Mouse (Mus musculus) left cerebral cortex, adult 18-20 months (tissue): ENCODE measurements at regions not wholly inside any gene's neighbourhood (a gene's known extent, or its start where the extent isn't known, plus 50 kb on each side); places are given as distances from the start of the nearest gene placed in this dataset.

Source experiments
- DNase-seq, 2 experiments: peaks; one replicate each; pipeline ENCODE4 v3.0.0; 2021 to 2022; ENCODE audit warnings: low spot score in 2 of 2, mixed read lengths in 1 of 2

DNA sequence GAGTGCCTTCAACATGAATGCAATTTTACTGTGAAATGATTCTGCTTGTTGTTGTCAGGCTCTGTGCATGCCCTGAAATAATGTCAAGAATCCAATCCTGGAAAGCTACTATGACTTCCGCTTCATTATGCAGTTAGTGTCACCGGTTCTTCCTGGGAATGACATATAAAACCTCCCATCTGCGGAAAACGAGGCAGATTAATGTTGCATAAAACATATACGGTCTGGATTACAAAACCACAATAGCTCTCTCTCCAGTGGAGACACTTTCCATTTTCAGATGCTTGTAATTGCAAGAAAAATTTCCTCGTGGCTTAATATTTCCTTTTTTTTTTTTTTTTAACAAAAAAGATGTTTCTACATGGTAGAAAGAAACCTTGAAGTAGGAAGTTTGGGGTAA is 198.2 kb upstream of the Chl1 start:
- no peak for DNase-seq

GRCm38 (mm10) chr6:103312935-103313334 is 197.5 kb upstream of the Chl1 start:
- no peak for DNase-seq

- no peak for DNase-seq
Measured at GRCm38 (mm10) chr6:103318081-103318480, 192.3 kb upstream of the Chl1 start.

DNA sequence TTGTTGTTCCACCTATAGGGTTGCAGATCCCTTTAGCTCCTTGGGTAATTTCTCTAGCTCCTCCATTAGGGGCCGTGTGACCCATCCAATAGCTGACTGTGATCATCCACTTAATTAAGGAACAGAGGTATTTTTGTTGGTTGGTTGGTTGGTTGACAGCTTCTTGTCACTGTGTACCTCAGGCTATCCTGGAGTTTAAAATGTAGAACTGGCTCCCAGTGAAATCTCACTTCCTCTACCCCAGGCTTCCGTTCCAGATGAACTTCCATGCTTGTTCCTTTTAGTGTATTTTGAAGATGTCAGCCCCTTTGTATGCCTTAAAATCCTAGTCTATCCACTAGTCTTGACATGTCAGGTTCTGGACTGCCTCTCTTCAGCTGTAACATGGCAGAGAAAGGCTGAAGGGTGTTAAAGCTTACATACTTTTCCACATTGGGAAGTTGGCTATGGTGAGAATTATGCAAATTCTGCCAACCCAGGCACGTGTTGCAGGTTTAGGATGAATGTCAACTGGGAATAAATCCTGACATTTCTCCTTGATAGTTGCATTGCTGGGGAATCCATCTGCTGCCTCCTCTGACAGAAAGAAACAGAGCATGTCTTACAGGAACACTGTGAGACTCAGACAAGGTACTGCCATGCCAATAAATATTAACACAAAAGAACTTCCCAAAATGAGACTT is 191.6 kb upstream of the Chl1 start:
- no peak for DNase-seq

DNA sequence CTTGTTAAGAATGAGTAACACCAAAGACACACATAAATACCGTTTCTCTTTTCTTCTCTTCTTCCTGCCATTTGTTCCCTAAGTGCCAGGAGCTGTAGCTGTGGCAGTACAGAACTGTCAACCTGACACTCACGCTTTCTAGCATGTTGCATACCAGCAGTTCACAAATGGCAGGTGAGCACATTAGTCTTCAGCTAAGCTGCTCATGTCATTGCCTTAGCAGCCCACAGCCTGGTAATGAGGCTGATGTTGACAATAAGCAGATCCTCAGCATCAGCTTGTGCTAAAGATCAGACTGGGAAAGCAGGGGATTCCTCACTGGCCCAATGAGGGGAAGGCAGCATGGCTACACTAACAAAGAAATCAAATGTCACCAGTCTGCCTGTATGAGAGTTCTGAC is 190.4 kb upstream of the Chl1 start:
- DNase-seq = no peak

DNA sequence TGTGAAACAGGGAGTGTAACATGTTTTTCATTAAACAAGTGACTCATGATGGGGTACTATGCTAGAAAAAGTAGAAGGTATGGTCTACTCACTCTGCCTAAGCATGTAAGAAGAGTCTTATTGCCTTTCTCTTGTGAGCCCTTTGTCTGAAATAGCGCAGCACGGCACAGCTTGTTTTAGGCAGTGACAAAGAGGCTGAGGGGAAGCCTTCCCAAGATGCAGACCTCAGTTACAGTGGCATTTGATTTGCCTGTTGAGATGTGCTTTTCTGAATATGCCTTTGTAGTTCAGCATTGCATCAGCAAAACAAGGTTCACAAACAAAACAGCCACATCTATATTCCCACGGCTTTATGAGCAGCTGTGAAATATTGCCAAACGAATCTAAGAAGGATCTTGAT is 189.8 kb upstream of the Chl1 start:
- DNase-seq = no peak

GRCm38 (mm10) chr6:103321058-103321457 is 189.3 kb upstream of the Chl1 start:
- no peak for DNase-seq

GRCm38 (mm10) chr6:103322442-103322841 is 187.9 kb upstream of the Chl1 start:
- no peak for DNase-seq

DNA sequence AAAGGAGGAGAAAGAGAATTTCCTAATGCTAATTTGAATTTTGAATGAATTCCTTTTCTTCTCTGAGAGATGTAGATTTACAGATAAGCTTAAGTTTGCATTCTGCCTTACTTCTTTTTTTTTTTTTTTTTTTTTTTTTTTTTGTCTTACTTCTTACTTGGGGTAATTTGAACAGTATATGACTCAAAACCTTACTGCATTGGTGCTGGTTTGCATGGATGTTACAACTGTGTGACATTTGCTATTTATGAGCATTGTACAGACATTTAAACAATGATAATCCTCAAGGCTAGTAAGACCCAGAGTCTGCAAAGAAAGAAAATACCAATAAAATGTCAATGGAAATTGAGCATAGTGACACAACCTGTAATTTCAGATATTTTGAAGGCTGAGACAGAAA is 174.7 kb upstream of the Chl1 start:
- DNase-seq = no peak

GRCm38 (mm10) chr6:103339961-103340732 is 170.2 kb upstream of the Chl1 start:
- DNase-seq = no peak

- DNase-seq = no peak
Measured at GRCm38 (mm10) chr6:103343515-103343914, 166.9 kb upstream of the Chl1 start.

DNA sequence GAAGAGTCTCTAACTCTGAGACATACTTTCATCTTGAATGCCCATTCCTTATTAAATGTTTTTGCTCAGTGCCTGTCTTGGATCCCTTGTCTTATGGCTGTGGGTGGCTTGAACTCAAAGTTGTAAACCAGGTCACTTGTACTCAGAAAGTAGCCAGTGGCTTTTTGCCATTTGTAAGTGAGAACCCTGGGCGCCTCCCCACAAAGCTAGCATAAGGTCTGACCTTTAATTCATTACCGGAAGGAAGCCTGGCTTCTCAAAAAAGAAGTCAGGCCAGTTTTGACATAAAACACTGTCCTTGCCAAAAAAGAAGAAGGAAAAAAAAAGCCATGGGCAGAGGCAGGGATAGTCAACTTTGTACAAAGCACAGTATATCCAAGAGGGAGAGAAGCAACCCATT is 166.0 kb upstream of the Chl1 start:
- DNase-seq = no peak

DNA sequence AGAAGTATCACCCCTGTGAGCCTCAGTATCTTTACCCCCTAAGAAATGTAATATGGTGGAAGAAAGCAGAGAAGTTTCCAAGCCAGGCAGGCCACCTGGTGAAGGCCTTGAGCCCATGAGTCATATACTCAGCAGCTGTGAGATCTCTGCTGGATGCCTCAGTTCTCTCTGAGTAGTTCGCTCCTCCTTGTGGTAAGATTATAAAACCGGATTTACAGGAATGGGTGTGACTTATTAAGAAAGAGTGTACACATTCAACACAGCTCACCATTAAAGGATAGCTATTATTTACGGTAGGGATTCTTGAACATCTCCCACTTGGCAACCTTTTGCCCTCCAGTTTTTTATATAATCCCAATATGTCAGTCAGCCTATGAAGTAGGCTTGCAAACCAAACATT is 165.2 kb upstream of the Chl1 start:
- no peak for DNase-seq

DNA sequence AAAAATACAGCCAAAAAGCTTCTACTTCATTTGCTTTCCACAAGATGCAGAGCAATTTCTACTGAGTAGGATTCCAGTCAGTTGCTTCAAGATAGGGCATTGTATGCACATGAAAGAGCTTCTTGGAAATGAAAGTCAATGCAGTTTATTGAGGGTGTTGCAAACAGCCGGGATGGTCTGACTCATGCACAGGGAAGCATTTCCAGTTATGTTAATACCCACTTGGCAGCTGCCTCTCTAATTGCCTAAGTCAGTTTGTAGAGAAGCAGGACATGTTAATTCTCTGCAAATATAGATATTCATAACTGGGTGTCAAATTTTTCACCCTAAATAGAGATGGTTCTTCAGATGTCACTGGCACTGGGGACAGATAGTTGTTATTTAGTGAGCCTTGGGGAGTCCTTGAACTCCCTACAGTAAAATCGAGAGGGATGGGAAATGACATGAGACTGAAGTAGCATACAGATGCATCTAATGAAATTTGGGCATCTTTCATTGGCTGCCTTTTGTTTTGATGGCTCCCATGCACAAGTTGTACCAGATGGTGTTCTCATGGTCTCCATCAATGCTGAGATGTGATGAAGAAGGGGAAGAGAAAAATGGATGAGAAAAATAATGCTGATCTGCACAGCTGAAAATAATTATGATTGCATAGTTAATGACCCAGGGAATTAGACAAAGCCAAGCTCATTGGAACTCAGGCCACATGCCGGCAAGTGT is 157.8 kb upstream of the Chl1 start:
- peak; percentile 6 to 12 for DNase-seq

DNA sequence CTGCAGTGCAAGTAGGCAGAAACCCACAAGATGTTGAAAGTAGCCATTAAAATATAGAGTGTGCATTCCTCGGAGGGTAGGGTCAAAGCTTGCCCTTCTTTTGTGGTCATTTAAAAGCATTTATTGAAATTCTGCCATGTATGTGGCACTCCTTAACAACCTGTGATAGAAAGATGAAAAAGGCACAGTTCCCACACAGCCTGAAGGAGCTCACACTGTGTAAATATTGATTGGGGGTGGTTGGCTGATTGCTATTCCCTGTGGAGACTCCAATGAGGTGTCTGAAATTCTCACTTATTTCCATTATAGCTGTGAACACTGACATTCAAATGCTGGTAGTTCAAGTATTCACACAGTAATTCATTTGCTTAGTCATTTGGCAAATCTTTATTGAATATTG is 157.0 kb upstream of the Chl1 start:
- DNase-seq = no peak

GRCm38 (mm10) chr6:103366782-103367491 is 143.4 kb upstream of the Chl1 start:
- no peak for DNase-seq

DNA sequence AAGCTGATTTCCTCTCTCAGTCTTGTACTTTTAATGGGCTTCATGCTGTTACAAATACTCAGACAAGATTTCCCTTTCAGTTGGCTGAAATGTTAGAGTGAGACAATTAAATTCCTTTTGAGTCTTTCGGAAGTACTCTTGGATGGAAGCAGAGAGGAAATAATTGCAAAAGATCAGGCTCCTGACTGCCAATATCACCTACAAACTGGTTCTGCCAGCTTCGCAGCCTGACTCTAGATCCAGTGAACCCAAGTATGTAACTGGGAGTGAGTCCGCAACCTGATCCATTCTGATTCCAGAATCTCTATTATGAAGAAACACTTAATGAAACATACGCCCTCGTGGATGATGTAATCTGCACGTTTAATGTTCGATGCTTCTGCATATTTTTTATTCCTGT is 135.4 kb upstream of the Chl1 start:
- no peak for DNase-seq

GRCm38 (mm10) chr6:103377277-103377676 is 133.1 kb upstream of the Chl1 start:
- DNase-seq = no peak

DNA sequence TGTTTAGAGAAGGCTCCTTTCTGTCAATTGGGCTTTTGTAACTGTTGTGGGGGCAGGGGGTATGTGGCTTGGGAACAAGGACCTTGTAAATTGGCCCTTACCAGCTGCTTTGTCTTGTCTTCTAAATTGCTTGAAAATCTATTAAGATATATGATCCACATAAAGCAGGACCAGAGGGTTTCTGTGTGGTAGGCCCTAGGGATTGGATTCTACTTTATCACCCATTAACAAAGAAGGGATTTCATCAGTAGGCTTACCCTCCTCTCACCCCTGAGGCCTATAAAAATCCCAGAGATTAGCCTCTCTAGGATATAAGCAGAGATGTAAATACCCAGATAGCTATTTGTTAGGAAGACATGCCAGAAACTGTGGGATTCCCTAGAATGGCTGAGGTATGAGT is 132.3 kb upstream of the Chl1 start:
- no peak for DNase-seq

GRCm38 (mm10) chr6:103381030-103381429 is 129.4 kb upstream of the Chl1 start:
- no peak for DNase-seq

- no peak for DNase-seq
Measured at GRCm38 (mm10) chr6:103381930-103382329, 128.5 kb upstream of the Chl1 start.

DNA sequence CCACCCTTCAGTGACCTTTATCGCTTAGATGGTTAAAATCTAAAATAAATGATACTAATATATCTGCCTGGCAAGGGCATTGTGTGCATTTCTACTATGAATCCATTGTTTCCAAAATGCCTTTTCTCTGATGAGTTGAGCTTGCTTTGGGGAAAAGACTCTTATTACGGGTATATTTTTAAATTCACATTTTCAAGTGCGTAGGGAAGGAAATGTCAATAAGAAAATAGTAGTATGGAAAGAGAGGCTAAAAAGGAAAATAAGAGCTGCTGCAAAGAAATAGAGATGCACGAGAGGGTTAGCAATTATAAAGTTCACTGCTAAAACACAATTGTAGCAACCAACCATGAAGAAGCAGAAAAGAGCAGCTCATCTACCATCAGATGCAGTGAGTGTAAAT is 123.8 kb upstream of the Chl1 start:
- no peak for DNase-seq
